Mouse (Mus musculus) layer of hippocampus, postnatal 36 days (tissue): Measurements from ENCODE around the gene Hist1h1a. TPM values are rescaled to one million over a fixed set of nuclear protein-coding genes. Genes with fewer than 3 reads are reported as not detected.
"Not testable (repeated sequence)": the region's sequence is repeated elsewhere in the genome, so short reads cannot be mapped to it uniquely, and the experiment has no call there.

Experiments used
- DNase-seq, 2 experiments: peaks; one replicate each; pipeline ENCODE4 v3.0.0; 2022
- total RNA-seq, 2 experiments: library from RNA; stranded (reverse); gene quantifications; 2 replicates each; pipeline ENCODE4 v1.2.3; 2021

Hist1h1a gene
- 10 to 100 TPM; 17.0 to 19.5 TPM for total RNA-seq

DNA sequence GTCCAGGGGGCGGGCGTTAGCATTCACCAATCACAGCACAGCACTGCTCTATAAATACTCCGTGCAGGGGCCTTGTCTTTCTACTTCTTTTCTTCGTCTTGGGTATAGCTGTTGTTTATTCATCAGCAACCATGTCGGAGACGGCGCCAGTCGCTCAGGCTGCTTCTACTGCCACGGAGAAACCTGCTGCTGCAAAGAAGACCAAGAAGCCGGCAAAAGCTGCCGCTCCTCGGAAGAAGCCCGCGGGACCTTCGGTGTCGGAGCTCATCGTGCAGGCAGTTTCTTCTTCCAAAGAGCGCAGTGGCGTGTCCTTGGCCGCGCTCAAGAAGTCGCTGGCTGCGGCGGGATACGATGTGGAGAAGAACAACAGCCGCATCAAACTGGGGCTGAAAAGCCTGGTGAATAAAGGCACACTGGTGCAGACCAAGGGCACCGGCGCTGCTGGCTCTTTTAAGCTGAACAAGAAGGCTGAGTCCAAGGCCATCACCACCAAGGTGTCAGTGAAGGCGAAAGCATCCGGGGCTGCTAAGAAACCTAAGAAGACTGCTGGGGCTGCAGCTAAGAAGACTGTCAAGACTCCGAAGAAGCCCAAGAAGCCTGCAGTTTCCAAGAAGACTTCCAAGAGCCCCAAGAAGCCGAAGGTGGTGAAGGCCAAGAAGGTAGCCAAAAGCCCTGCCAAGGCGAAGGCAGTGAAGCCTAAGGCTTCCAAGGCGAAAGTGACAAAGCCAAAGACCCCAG, at the start of gene Hist1h1a:
Gene Hist1h1a (plus strand): TSS at position 81 of the 738 bp plus-strand sequence.
- peak; percentile 66 to 77 for DNase-seq

DNA sequence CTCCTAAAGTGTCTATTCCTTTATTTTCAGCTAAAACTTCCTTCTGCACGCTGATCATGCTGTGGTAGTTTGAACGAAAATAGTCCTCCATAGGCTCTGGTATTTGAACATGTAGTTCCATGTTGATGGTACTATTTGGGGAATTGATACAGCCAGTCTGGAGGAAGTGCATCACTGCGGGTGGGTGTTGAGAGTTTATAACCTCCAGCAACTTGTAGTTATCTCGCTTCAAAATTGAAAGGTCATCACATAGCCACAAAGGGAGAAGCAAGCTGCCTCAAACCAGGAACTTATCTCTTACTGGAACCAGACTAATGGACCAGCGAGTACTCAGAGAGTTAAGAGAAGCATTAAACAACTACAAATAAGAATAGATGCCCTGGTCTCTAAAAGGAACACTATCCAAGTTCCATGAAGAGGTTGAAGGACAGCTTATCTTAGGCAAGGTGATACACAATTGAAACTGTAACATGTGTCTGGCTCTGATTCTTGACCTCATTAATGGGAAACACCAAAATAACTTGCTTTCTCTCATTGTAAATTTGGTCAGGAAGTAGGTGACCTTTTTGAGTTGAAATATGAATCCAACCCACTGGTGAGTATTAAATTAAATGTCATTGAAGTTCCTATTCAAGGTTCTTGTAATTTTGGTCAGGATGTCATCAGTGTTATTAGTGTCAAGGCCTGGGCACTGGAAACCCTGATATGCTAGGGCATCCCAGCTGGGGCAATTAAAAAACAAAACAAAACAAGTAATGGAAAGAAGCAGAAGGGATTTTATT, 47.0 kb upstream of the Hist1h1a start:
- DNase-seq = no peak

DNA sequence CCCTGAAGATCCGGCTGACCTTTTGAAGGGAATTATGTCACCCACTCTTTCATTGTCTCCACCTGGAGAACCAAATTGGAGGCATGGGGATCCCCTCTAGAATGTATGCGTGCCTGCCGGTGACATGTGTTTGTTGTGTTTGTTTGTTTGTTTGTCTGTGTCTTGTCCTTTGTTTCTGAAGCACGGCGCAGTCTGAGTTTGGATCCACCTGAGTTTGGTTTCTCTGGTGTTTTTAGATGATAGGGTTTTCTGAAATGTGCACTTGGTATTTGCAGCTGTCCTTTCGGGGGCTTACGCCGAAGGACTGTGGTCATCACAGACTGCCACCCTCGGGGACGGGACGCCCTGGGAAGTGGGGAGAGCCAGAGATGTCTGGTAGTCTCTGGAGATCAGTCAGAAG, 46.3 kb upstream of the Hist1h1a start:
- DNase-seq = no peak

DNA sequence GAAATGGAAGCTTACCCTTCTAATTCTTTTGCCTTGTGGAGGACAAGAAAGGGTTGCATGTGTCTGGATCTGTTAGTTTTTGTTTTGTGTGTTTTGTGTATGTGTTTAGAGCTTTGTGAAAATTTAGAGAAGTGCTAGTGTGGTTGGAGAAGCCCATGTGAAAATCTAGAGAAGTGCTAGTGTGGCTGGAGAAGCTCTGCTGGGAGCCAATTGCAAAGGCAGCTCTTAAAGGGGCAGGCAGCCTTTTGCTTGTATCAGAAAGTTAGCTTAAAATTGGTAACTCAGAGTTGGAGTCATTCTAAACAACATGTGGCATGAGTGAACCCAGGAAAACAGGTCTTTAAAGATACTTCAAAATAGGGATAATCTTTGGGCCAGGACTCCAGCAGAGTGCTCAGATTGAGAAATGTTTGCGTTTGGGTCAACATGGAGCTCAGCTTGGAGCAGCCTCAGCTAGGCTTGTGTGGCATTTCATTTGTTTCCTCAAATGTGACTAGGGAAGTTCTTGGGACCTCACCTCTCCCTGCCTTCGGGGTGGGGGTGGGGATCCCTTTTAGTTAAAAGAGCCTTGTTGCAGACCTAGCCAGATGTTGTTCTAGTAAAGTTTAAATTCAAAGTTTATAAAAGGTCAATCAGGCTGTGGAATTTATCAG, 45.7 kb upstream of the Hist1h1a start:
- not testable (repeated sequence) for DNase-seq

DNA sequence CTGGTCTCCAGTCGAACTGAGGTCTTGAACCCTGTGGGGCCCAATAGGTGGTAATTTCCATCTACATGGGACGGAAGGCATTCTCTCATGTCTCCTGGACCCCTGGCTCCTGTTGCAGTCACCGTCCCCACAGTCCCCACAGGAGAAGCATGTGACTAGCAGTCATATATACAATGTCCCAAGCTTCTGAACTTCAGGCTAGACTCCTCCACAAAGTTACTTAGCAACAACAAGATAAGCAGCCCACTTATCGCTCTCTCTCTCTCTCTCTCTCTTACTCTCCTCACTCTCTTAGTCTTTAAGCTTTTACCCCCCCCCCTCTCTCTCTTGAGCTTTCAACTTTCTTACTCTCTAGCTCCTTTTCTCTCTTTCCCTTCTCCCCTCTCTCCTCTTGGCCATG, 39.2 kb upstream of the Hist1h1a start:
- no peak for DNase-seq

DNA sequence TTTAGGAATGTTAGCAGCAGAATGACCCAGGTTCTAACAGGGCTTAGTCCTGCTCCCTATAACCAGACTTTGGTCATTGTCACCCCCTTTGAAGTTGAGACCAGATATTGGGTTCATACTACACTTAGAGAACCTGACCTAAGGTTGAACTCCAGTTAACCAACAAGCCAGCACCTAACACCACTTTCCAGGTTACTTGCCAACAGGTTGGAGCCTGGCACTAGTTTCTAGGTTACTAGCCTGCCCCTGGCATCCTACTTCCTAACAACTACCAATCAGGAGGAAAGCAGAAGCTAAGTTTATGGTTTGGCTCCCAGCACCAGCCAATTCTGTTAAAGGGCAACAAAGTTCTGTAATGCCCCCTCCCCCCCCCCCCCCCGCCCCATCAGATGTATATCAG, 38.3 kb upstream of the Hist1h1a start:
- no peak for DNase-seq

DNA sequence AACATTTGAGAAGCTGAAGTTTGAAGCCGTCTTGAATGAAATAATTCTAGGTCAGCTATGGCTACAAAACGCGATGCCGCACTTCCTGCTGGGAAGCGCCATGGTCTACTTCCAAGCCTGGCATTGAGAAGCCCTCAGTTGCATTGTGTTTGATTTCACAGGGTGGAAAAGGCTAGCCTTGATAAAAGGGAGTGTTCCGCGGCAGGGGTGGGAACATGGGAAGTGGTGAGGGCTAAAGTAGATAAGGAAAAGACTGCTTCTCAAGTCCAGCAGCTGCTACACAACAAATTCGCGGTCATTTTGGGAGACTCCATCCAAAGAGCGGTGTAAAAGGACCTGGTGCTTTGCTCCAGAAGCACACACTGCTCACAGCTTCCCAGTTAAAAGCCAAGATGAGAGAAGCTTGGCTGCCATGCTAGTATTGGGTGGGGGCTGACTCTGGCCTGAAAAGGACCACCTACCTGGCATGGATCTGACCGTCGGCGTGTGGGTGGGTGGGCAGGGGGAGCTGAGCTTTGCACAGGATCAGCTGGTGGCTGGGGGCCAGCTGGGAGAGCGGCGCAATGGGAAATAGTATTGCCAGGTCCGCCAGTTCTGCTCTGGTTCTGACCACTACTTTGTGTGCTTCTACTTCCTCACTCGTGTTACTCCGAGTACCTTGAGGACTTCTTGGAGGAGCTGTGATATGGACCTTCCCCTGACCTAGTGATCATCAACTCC, 34.8 kb upstream of the Hist1h1a start:
- DNase-seq = no peak

DNA sequence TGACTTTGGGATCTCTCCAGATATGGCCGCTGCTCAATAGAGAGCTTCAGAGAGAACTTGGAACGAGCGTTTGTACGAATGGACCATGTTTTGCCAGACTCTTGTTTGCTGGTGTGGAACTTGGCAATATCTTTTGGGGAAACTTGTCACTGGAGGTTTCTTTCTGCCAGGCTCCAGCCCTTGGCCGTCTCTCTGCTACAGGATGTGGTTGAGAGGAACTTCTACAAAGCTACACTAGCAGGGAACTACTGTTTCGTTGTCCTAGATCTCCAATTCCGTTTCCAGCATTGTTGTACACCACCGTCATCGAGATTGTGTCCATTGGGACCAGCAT, 34.3 kb upstream of the Hist1h1a start:
- no peak for DNase-seq

DNA sequence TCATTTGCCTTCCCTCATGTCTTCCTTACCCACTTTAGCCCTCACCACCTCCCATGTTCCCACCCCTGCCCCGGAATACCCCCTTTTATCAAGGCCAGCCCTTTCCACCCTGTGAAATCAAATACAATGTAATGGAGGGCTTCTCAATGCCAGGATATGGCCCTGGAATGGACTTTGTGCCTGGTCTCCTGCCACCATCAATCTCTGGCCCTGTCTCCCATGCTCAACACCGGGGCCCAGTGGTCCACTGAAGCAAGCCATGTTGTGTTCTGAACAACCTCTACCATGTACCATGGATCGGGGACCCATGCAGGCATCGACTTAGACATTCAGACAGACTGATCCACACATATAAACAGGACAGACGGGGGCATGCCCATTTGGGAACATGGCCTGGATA, 33.8 kb upstream of the Hist1h1a start:
- no peak for DNase-seq

DNA sequence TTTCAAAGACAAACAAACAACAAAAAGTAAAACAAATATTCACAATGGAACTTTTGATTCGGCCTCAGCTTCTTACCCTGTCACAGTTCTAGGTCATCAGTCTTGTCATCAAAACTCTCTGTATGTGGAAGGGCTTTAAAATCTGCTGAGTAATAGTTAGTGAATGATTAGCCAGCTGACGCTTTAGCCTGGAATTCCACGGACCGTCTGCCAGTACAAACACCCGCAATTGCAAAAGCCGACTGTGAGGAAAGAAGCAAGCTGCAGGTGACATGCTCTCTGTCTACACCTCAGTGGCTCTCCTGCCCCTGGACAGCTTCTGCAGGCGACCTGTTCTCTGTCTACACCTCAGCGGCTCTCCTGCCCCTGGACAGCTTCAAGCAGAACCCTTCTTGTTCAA, 33.0 kb upstream of the Hist1h1a start:
- no peak for DNase-seq

DNA sequence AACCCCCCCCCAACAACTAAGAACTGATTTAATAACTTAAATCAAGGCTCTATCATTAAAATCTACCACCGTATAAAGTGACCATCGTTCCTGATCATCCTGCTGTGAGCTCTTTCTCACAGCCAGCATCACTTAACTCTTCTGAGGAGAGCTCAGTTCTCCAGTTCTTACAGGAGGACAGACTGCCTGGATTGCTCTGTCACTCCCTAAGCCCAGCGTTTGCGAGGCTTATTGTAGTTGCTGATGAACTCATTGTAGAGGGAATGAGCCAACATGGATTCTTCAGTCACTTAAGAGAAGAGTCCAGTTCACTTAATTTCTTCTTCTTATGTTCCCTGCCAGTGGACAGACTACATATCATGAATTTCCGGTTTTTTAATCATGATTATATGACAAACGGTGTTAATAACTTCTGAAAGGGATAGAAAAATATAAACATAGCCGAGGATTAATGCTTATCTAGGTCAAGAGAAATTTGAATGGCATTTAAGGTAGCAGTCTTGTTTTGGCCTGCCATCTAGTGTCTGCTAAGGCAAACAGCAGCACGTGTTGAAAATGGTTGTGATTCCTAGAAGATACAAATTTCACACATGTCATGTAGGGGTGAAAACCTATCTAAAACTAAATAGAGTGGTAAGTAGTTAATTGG, 31.2 kb upstream of the Hist1h1a start:
- no peak for DNase-seq

DNA sequence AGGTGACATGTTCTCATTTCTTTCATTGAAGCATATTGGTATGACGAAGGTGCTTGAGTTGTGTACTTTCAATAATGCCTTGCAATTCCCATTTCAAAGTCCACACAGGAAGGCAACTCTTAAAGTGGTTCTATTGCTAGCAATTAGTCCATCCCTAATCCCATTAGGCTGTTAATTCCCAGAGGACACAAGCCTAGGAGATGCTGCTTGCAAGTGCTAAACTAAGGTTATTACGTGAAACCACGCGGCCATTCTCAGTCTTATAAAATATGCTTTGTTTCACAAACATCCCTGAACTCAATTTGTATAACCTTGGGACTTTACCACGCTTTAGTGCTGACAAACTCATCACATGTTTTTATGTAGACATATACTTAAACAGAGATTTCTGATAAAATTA, 26.4 kb upstream of the Hist1h1a start:
- no peak for DNase-seq

DNA sequence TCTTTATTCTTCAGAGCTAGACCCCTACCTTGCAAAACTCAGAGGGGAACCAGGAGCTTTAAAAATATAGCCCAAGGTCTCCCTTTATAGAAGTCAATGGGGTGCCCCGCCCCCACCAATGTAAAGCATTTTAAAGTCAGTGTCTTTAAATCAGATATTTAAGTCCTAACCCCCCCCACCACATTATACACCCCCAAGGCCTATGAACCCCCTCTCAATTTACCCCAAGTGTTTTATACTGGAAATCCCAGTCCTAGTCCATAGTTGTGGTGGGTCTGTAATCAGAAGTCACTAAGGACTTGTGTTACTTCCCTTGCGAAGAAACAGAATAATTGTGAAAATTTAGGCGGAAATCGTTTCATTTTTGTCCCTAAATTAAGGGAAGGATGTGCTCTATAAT, 25.4 kb upstream of the Hist1h1a start:
- no peak for DNase-seq

DNA sequence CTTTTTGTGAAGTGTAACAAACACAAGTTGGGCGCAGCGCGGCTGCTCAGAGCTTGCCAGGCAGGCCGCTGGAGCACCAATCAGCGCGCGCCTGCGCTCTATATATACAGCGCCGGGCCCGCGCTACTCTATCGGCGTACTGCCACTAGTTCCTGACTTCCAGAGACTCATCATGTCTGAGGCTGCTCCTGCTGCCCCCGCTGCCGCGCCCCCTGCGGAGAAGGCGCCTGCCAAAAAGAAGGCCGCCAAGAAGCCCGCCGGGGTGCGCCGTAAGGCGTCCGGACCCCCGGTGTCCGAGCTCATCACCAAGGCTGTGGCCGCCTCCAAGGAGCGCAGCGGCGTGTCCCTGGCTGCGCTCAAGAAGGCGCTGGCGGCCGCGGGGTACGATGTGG, 24.8 kb upstream of the Hist1h1a start, which contains the start of gene Hist1h1c:
Gene Hist1h1c (plus strand): TSS at position 132 of the 392 bp plus-strand sequence.
- DNase-seq = peak; percentile 83 to 84

DNA sequence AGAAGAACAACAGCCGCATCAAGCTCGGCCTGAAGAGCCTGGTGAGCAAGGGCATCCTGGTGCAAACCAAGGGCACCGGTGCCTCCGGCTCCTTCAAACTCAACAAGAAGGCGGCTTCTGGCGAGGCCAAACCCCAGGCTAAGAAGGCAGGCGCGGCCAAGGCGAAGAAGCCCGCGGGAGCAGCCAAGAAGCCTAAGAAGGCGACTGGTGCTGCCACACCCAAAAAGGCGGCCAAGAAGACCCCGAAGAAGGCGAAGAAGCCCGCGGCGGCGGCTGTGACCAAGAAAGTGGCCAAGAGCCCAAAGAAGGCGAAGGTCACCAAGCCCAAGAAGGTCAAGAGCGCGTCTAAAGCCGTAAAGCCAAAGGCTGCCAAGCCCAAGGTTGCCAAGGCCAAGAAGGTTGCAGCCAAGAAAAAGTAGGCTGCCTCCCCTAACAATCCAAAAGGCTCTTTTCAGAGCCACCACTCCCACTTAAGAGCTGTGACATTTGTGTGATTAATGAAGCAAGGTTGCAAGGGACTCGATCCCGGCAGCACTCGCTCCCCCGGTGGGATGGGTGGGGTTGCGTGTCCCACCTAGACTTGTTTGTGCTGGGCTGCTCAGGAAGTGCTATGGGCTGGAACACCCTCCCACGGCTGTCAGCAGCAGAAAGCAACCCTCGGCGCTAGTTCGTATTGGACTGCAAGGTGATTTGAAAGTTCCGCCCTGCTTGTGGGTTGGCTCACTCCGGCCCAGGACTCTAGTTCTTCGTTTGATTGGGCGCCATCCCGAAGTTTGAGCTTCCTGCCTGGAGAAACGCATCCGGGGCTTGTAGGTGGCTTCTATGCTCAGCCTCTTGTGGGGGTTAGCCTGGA, 24.2 kb upstream of the Hist1h1a start:
- DNase-seq = peak; percentile 90 to 93

DNA sequence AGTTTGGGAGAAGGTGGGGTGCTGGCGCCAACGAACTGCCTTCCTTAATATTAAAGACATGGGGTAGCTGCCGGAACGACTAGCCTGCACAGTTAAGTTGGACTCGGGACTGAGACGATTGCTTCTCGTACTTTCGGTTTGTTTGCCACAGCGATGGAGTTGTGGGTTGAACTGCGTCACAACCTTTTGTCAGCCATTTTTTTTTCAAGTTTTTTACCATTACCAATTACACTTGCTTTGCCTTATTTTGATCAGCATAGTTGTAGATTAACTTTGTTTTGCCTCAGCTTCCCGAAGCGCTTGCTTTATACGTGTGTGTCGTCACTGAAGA, 23.6 kb upstream of the Hist1h1a start:
- no peak for DNase-seq

DNA sequence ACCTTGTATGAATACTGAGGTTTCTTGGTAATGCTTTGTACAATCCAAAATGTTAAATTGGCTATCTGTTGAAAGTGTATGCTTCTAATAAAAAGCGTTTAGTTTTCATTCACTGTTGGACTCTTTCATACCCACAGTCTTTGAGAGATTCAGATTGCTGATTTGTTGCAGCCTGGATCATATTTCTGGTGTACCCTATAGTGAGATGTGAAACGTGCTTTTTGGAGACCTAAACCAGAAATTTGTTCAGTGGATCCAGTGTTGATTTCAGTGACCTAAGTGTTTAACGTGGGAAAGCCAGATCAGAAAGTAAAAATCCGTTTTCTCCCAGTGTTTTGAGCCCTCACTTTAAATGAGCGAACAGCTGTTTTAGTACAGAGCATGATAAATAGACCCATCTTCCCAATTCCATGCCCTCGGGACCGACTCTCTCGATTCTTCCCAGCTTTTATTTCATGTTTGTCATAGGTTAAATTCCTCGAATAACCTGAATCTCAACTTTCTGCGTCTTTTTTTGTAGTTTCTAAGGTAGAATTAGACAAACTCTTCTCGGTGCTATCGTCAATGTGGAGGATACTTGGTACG, 23.1 kb upstream of the Hist1h1a start:
- DNase-seq = no peak

DNA sequence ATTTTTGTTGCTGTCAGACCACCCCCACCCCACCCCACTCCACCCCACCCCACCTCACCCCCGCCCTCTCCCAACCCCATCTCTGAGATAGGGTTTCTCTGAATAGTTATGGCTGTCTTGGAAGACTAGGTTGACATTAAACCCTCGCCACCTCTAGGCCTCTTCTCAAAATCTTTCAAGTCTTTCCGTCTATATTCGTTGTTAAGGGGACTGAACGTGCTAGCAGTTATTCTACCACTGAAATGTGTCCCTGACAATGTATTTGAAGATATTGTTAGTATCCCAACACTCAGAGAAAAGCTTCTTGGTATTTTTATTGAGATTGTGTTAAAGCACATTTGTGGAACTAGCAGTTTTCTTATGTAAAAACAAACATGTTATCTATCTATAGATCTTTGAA, 22.6 kb upstream of the Hist1h1a start:
- no peak for DNase-seq

DNA sequence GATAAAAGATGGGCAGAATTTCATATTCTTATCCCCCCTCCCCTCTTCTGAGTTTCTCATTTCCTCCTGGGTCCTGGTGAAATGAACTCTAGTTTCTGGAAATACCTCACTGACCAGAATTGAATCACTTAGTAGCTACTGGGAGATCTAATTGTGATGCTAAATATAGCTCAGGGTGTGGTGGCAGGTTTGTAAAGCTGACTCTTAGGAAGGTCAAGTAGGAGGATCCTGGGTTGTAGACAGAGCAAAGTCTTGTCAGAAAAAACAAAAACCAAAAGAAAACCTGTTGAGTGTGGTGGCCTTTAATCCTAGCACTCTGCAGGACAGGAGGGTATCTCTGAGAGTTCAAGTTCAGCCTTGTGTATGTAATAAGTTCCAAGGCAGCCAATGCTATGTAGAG, 21.5 kb upstream of the Hist1h1a start:
- no peak for DNase-seq

DNA sequence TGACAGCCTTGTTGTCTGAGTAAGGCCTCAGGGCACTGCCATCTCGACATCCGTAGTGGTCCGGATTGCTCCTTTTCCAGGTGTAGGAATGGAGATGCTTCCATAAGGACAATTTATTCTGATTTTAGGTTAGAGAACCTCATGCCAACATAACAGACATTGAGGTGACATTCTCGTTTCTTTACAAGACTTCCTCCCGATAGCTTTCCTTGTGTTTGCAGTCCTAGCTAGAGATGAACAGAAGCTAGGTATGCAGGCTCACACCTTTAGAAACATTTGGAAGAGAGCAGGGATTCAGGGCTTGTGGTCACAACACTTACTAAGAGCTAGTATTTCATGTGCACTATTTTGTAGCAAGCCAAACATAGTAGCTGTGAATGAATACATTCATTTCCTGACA, 20.3 kb upstream of the Hist1h1a start:
- DNase-seq = no peak

DNA sequence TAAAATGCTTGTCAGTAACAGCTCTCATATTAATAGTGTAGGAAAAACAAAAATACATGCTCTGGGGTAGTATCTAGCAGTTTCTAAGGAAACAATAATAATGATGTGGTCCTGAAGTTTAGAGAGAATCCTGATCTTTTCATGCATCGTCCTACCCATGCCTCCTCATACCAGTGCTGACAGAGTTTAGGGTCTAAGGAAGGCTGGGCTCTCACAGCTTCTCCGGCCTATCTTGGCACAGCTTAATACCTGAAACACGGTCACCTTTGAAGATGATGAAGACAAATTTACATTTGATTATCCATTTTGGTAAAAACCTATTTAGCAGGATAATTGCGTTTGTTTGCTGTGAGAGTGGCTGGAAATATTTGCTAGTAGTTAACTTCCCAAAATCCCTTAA, 19.5 kb upstream of the Hist1h1a start:
- DNase-seq = no peak
